Mouse (Mus musculus) inflammation-experienced regulatory T-cells, adult 6 months (primary cell): ENCODE results near the gene Asic2. TPM values are rescaled to one million over a fixed set of nuclear protein-coding genes. Genes with fewer than 3 reads are reported as not detected.

Experiments
- ATAC-seq: one replicate; pipeline ENCODE4 v1.8.0; 2017
- polyA plus RNA-seq, 3 experiments: library from polyadenylated mRNA; unstranded; fragments of 100-300 nt; shearing (Covaris generic); gene quantifications; one replicate each; pipeline ENCODE4 v1.2.1; 2017

Gene Asic2
- polyA plus RNA-seq, 3 experiments from 2014 or later: not detected

DNA sequence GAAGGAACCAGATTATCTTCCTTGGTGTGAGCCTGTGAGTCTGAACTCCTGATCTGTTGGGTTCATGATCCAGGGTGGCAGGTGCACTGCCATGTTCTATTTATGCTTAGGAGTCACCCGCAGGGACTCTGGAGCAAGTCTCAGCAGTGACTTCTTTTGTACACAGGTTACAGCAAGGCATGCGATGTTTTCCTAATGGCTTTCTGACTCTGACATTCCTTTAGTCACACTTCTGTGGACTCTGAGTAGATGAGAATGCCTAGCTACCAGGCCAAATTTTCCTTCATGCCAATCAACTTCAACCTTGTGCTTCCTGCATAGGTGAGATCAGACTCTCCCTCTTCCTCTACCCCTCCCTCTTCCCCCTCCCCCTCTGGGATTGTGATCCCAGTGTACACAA lies 1132.9 kb downstream of the Asic2 start:
- ATAC-seq: no peak

Other genes starting within 250 kb of the Asic2 start
- not detected for gene 5530401A14Rik, start 107.8 kb downstream of the Asic2 start, polyA plus RNA-seq
- not detected for gene Ccl2, start 67.1 kb upstream of the Asic2 start, polyA plus RNA-seq
- gene Gm17268, start 70.1 kb upstream of the Asic2 start, polyA plus RNA-seq: not detected
- not detected for gene Ccl7, start 77.3 kb upstream of the Asic2 start, polyA plus RNA-seq
- gene Ccl11, start 89.4 kb upstream of the Asic2 start, polyA plus RNA-seq: not detected
- not detected for gene Ccl12, start 133.4 kb upstream of the Asic2 start, polyA plus RNA-seq
- 1 to 10 TPM in 1 of 3 experiments, under 1 TPM in 1, not detected in 1; 0.99 to 4.0 TPM for gene Ccl8, start 146.7 kb upstream of the Asic2 start, polyA plus RNA-seq